Mouse (Mus musculus) heart, adult 2 months (tissue): Measurements from ENCODE around the gene Ccdc138.

Experiments used
- CTCF ChIP-seq: fragments of 200-600 bp; IDR thresholded peaks from 2 replicates; pipeline ENCODE4 v1.8.1; 2022; ENCODE audit warnings: antibody characterized with exemption, mild to moderate bottlenecking, moderate library complexity
- EP300 ChIP-seq: fragments of 200-500 bp; IDR thresholded peaks from 2 replicates; pipeline ENCODE4 v1.6.1; 2011; ENCODE audit warnings: low read depth, low read length, control low read depth; ENCODE audit not compliant: insufficient read depth
- POLR2A ChIP-seq: fragments of 200-500 bp; IDR thresholded peaks from 2 replicates; pipeline ENCODE4 v1.6.1; 2011; ENCODE audit warnings: mild to moderate bottlenecking, low read depth, low read length, control low read depth; ENCODE audit not compliant: insufficient read depth

GRCm38 (mm10) chr10:58585427-58586223, 87.9 kb downstream of the Ccdc138 start:
- no peak for TF ChIP-seq CTCF
- no peak for TF ChIP-seq POLR2A
- no peak for TF ChIP-seq EP300
